Mouse (Mus musculus) layer of hippocampus, postnatal 36 days (tissue): ENCODE results near the gene Pomgnt2. TPM values are rescaled to one million over a fixed set of nuclear protein-coding genes. Genes with fewer than 3 reads are reported as not detected.

Source experiments
- DNase-seq, 2 experiments: peaks; one replicate each; pipeline ENCODE4 v3.0.0; 2022
- total RNA-seq, 2 experiments: library from RNA; stranded (reverse); gene quantifications; 2 replicates each; pipeline ENCODE4 v1.2.3; 2021

The Pomgnt2 gene
- total RNA-seq, 2 experiments from 2014 or later, result 41.2 to 44.0 TPM

DNA sequence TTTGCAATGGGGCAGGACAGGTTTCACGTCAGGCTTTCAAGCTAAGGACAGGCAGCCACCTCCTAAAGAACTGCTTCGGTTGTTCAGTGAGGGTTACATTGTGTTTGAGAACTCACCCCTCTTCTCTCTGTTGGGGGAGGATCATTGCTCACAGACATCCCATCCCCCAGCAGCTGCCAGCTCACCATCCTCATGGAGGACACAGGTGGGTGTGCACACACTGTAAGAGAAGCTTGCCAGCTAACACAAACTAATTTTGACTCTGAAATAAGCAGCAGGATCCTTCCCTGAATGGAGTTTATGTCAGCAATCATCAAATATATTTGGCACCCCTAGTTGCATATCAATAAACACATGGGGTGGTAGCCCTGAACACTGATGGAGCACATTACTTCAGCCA is 15.9 kb upstream of the Pomgnt2 start:
- DNase-seq, result no peak

DNA sequence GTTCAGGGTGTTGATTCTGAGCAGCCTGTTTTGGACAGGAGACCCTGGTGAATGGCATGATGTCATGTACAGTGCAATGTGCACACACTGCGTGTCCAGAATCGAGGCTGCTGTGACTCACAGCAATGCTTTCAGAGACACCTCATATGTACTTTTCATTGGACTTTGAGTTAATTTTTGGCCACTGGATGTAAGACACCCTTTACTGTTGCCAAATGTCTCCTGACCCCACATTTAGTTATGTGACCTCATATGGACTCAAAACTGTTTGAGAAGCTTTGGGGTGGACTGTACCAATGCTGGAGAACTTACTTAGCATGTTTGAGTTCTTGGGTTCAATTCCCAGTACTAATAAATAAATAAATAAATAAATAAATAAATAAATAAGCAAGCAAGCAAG is 13.8 kb upstream of the Pomgnt2 start:
- no peak for DNase-seq

DNA sequence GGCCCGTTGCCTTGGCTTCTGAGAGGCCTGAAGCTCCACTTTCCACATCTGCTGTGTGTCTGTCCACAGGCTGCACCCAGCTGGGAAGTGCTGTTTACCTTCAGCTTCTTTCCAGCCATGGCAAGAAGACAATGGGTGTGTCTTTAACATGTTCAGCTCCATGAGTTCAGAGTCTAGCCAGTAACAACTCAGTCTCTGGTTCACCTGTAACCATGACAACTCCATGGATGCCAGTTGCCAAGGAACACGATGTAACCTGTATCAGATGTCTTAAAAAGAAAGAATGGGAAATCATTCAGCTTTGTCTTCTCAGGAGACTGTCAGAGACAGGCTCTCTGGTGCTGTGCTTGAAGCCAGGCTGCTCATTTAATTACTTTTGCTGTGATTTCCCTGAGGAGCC is 12.0 kb upstream of the Pomgnt2 start:
- no peak for DNase-seq

DNA sequence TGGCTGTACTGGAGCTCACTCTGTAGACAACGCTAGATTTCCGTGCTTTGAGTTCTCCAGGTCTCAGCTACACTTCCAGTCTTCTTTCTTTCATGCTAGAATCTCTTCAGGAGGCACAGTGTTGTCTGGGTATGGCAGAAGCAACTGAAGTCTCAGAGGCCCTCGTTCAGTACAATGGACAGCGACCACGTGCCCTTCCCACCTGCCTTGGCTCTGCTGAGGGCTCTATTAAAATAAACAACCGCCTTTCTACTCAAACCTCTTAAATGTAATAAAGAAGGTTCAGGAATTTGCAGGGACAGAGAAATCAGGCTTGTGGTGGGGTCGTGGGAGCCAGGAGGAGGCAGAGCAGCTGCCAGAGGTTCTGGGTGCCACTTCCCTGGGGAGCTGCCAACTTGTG is 9.7 kb upstream of the Pomgnt2 start:
- peak in 1 of 2 experiments; percentile 40 for DNase-seq

DNA sequence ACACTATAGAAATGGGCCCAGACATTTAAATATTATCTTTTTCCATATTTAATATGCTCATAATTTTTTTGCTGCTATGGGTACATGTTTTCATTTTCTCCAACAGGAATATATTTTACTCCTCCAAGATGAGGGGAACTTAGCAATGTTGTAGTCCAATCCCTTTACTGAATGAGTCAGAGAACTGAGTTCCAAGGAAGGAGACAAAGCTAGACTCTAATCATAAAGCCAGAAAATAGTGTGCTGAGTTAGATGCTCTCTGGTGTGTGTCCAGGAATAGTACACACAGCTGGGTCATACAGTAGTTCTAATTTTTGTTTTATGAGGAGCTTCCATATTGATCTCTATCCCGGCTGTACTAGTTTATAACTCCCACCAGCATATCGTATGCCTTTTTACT is 9.3 kb upstream of the Pomgnt2 start:
- DNase-seq, result no peak

DNA sequence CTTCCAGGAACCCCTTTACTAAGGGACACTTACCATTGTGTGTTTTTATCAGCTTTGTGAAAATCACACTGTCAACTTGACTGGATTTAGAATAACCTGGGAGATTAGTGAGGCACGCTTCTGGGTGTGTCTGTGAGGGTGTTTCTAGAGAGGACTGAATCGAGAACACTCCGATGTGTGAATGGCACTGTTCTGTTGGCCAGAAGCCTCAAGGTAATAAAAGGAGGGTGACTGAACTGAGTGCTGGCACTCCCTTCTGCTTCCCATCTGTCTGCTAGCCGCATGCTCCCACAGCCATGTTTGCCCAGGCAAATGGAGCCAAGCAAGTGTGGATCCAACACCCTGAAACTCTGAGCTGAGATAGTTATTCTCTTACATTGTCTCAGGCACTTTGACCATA is 1.1 kb upstream of the Pomgnt2 start:
- DNase-seq, result no peak

DNA sequence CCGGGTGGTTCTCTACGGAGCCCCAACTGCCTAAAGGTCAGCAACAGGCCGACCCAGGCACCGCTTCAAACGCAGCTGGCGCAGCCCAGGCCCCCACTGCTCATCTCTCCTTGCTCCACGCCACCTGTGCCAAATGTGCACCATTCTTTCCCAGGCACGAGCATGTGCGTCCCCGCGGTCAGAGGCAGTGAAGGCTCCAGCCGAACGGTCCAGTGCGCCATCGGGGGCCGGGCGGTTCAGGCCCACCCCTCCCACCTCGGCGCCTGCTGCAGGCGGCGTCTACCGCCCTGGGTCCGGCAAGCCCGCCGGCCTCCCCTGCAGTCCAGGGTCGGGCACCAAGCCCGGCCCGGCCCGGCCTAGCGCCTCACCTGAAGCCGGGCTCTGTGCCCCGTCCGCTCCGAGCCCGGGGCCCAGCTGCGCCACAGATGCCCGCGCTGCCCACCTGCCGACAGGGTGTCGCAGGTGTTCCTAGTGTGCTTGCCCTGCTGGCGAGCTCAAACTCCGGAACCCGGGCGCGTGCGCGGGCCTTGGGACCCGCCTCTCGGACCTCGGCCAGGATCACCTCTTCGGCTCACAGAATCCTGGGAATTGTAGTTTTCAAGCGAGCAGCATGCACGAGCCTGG is 1.3 kb downstream of the Pomgnt2 start:
- peak; percentile 85 to 88 for DNase-seq

DNA sequence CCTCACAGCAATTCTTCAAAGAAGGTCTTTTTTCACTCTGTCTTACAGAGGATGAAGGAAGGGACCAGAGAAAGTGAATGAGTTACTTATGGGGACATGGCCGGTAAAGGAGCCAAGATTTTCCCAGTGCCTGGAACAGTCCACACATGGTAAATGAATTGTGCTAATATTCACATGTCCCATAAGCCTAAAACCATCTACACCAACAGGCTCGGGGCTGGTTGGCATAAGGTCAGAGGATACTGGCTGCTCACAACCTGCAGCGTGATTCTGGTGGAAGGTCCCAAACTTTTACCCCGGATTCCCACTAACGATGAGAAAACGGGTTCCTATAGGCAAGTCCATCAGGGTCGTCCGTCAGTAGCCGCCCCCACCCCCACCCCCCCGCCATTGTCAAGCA is 1.8 kb downstream of the Pomgnt2 start:
- no peak for DNase-seq

DNA sequence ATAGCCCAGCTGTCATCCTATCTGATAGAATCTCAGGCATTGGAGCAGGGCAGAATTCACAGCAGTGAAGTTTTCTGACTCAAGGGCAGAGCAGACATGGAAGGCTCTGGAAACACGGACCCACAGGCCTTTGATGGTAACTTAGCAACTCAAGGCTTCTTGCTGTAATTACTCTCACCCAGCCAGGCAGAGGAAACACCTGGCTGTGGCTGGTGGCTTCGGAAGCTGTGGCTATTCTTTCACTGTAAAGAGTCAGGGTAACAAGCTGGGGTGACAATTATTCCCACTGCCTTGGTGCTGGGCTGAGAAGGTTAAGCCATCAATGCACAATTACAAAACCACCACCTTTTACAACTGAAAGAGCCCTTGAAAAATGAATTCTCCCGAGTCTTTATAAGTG is 3.9 kb downstream of the Pomgnt2 start:
- DNase-seq, result no peak

DNA sequence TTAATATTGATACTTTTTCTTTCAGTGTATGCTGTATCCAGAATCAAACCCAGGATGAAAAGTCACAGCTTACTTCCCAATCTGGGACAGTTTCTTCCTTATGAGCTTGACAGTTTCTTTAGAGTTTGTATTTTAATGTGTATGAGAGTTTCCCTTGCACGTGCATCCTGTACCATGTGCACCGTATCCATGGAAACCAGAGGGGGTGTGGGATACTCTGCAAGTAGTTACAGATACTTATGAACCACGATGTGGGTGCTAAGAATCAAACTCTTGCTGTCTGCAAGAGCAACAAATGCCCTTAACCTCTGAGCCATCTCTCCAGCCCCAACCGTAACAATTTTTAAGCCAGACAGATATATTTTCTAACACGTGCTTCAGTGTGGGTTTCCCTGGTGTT is 5.9 kb downstream of the Pomgnt2 start:
- DNase-seq, result no peak

DNA sequence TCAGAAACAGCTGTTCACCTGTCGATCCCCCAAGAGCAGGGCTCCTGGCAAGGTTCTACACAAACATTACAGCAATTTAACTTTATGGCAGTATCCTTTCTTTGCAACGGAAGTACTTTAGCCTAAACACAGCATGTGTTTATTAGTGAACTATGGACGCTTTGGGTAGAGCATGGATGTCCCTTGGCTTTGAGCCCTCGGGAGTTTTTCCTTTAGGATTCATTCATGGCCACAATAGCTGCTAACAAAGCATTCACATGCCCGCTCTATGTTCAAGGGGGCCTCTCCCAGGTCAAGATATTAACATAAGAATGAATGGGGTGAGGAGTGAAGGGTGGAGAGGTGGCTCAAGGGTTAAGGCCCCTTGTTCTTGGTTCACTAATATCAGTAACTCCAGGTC is 7.4 kb downstream of the Pomgnt2 start:
- DNase-seq, result no peak

DNA sequence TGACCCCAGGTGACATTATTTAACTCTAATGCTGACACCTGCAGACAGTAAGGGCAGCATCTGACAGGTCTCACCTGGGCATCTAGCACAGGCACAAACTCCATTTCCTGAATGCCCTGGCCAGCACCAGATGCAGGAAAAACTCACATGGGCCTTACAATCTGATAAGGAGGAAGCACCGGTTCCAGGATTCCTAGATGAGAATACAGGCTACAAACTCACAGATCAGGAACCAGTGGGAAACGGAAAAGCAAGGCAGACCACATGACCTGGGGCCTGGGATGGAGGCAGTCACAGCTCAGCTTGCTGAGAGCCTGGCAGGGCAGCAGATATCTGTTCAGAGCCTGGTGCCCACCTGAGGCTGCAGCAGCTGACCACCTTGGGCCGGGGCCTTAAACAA is 8.0 kb downstream of the Pomgnt2 start:
- DNase-seq, result no peak

DNA sequence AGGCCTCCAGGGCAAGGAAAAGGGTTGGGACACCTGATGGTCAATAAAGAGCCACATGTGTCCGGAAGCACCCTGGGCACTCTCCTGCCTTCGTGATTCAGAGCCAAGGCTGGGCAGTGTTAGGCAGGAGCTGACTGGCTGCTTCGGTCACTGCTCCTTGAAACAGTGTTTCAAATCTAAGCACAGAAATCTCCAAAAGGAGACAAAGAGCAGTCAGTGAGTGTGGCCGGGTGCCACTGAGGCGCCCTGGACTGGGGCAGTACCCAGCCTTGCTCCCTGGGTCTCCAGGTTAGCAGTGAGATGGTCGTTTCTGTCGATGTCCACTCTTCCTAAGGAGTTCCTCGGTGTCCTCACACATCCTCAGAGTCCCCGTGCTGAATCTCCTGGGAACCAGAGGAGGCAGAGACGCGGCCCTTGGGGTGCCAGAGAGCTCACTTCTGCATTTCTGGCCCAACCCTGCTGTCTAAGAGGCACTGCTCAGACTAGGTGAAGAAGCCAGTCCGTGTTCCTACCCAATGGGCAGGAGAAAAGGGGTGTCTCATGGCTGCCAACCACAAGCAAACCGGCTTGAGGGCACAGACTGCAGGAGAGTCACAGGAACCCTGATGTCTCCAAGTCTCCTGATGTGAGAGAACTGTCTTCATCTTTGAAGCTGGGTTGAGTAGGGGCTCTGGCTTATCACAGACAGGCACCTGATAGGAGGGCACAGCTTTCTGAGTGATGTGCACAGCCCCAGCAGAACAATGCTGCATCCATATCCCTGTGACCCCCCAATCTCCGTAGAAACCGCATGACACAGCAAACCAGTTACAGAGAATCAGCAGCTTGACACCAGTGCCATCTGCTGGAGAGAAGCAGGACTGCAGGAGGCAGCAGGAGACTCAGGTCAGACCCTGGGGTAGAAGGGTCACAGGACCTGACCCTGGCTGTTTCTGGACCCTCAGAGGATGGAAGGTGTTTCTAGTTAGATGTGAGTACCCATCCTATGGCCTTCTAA is 12.1 kb downstream of the Pomgnt2 start:
- DNase-seq, result peak; percentile 65 to 78

DNA sequence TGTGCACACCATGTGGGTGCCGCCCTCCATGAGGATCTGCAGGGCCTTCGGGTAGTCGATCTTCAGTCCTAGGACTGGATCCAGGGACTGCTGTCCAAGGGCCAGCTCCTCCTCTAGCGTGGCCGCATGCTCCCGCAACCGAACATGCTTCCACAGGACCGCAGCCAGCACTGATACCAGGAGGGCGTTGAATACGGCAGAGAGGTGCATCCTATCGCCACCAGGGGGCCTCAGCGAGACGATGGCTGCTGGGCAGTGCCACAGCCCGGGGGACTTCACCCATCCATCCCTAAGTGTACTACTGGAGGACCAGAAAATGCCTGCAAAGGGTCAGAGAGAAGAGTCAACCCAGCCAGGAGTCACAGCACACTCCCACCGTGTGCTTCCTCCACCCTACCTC is 13.4 kb downstream of the Pomgnt2 start:
- DNase-seq, result peak; percentile 80

DNA sequence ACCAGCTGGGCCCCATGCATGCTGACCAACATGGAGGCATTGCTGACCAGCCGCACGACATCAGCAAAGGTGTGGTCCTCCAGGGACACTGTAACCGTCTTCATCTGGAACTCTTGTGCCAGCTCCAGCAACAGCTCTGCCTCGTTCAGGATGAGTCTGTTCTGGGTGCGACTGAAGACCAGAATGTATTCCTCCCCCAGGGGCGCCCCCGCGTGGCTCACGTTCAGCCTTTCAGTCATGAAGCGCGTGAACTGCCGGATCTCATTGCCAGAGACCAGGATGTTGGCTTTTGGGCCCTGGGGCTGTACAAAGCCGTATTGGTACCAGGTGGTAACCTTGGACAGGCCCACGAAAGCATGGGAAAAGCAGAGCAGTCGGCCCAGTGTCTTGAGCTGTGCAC is 14.2 kb downstream of the Pomgnt2 start:
- no peak for DNase-seq

DNA sequence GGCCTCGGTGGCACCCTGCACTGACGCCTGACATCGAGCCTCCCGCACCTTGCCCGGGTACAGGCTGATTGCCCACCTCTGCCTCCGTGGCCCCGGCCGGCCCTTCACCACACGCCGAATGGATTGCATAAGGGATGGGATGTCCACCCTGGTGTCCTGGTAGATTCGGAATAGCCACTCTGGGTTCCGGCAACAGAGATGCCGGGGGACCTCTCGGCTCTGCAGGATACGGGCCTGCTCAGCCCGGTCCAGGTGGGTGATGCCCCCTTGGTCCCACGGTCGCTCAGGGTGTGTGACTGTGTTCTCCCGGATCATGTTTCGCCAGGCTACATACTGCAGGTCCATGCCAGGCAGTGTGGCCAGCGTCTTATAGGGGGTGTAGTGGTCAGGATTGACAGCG is 14.7 kb downstream of the Pomgnt2 start:
- no peak for DNase-seq

DNA sequence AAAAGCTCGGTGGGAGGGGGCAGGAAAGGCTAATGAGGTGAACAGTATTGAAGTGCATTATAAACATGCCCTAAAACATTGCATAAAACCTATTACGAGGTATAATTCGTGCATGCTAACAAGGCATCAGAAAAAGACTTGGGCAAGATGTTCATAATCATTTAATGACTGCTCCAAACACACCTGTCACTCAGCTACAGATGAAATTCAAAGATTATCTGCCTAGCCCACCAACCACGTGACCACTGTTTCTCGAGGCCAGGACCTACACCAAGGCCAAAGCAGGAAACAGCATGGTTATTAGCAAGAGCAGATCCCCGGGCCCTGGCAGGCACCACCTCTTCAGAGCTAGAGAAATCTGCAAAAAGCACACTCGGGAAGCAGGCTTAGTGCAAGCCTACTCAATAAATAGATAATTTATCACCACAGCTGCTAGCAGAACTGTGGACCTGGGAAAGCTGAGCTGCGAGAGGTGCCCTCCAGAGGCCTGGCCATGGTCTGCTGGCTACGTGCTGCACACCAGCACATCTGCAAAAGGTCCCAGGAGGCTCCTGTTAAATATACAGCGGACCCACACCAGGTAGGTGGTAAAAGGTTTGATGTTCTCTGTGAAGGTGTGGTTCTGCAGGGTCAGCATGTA is 15.3 kb downstream of the Pomgnt2 start:
- no peak for DNase-seq

DNA sequence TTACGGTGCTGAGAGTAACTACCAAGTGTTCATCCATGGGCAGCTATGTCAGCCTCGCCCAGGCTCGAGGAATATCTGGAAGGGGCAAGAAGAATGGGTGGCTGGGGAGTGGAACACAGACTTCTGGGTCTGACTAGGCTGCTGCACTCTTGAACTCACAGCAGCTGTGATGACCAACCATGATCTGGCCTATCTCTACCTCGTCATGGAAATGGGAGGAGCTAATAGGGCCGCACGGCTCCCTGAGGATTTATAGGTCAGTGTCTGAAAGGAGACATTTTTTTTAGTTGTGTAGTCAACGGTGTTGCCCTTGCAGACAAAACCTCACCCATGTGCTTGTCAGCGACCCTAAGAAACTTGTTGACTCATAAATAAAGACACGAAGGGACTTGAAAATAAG is 15.9 kb downstream of the Pomgnt2 start:
- DNase-seq, result no peak

DNA sequence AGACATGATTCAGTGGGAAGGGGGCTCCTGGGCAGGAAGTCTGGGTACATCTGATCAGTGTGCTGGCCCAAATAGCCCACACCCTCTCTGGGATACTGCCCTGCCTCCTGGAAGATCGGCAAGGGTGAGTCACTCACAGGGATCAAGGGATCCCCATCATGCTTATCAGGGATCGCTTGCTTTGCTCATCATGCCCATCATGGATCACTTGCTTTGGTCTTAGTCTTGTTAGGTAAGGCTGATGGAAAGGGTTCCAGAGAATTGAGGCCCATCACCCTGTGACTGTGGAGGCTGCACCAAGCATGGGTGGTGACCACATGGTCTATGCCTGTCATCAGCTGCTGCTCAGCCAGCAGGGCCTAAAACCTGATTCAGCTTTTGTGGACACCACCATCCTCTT is 21.6 kb downstream of the Pomgnt2 start:
- no peak for DNase-seq

DNA sequence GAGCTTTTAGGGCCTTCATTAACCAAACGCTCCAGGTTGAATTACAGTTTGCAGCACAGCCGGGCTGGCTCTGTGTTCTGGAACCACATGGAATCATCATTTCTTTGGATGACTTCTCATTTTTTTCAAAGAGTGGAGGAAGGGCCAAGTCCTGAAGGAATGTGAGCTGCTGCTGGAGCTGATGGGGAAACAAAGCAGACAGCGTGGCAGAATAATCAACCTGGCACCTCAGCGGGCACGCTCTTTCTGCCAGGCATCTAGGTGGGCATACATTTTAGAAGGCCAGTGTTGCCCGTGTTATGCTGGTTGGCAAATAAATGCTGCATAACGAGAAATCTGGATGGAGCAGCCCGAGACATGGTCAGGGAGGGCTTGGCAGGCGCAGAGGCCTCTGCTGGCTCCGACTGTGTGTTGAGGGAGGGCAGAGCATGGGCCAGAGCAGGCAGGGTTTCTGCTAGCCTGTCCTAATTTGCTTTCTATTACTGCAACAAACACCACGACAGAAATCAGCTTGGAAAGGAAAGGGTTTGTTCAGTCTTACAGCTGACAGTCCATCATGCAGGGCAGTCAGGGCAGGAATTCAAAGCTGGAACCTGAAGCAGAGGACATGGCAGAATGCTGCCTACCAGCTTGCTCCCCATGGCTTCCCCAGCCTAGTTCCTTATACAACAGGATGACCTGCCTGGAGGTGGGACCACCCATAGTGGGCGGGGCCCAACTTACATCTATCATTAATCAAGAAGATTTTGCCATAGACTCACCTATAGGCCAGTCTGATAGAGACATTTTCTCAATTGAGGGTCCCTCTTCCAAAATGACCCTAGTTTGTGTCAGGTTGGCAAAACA is 22.5 kb downstream of the Pomgnt2 start:
- peak in 1 of 2 experiments; percentile 30 for DNase-seq

DNA sequence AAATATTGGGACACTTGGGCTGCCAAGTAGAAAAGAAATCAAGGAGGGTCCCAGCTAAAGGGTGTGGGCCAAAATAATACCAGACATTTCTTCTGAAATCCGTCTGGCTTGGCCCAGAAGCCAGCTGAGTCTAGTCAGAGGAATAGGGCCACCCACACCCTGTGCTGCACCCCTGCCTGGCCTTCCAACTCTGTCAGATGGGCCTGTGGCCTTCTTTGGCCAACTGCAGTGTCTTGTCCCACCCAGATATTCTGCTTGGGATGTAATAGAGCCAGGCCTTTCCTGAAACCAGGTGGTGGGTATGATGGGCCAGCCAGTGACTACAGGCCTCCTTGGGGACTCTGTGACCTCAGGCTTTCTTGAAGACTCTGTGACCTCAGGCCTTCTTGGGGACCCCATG is 23.7 kb downstream of the Pomgnt2 start:
- no peak for DNase-seq

DNA sequence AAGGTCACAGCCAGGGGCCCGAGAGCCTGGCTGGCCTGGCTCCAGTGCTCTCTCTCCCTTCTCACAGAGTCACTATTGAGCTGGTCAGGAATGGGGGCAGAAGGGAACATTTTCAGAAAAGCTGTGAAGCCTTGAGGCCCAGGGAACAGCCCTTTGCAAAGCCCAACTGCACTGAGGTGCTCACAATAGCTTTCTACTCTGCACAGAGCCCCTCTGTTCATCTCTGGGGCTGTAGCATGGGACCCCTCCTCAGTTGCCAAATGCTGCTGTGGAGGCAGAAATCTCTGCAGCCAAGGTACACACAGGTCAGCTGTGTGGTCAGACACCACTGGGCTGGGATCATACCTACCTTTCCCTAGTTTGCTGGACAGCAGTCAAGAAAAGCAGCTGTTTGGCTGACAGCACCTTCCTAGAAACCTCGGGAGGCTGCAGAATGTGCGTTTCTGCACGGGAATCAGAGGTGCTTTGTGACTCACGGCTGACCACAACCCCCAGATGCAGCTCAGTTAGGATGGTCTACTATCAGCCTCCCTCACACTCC is 27.0 kb downstream of the Pomgnt2 start:
- no peak for DNase-seq
